Mouse (Mus musculus): ENCODE measurements around the gene Prmt3.

- no peak for TF ChIP-seq CTCF (IDR thresholded peaks at IDR 0.05; ENCODE audit: insufficient read depth, low read length)
- TF ChIP-seq POLR2A (IDR thresholded peaks at IDR 0.05; ENCODE audit: borderline replicate concordance, extremely low read depth, low read depth, low read length), result no peak
Measured at GRCm38 (mm10) chr7:49859820-49860219, 81.7 kb downstream of the Prmt3 start.
